Mouse (Mus musculus) small intestine, adult 2 months (tissue): ENCODE measurements around the gene Kcnk6.

Experiments
- CTCF ChIP-seq: fragments of 200-500 bp; IDR thresholded peaks from 2 replicates; pipeline ENCODE4 v1.5.1; 2012; ENCODE audit warnings: low read depth, mild to moderate bottlenecking, control low read depth, inconsistent platforms, low read length, moderate library complexity, mixed read lengths; ENCODE audit not compliant: insufficient replicate concordance, insufficient read length; ENCODE audit errors: extremely low read depth
- POLR2A ChIP-seq: fragments of 200-500 bp; IDR thresholded peaks from 2 replicates; pipeline ENCODE4 v1.6.1; 2012; ENCODE audit warnings: low read depth, mild to moderate bottlenecking, control low read depth, inconsistent platforms, low read length, moderate library complexity

GRCm38 (mm10) chr7:29233745-29234144 is 1.4 kb upstream of the Kcnk6 start:
- TF ChIP-seq POLR2A (no peak), CTCF (no peak)
